Mouse (Mus musculus) heart, postnatal 25 days (tissue): ENCODE measurements around the gene Fabp7. TPM values are rescaled to one million over a fixed set of nuclear protein-coding genes. Genes with fewer than 3 reads are reported as not detected.

Source experiments
- DNase-seq: peaks from one replicate; pipeline ENCODE4 v3.0.0; 2022; ENCODE audit warnings: low spot score
- intact Hi-C: fragments of 180-260 bp; cut with DNase I; formaldehyde crosslinking; loops from one replicate; pipeline ENCODE4 v1.15.1; 2025
- total RNA-seq, 2 experiments: library from RNA; stranded (reverse); gene quantifications; 2 replicates each; pipeline ENCODE4 v1.2.3; 2021

Fabp7 gene
- total RNA-seq, 2 experiments from 2014 or later = 0.34 to 1.6 TPM

DNA sequence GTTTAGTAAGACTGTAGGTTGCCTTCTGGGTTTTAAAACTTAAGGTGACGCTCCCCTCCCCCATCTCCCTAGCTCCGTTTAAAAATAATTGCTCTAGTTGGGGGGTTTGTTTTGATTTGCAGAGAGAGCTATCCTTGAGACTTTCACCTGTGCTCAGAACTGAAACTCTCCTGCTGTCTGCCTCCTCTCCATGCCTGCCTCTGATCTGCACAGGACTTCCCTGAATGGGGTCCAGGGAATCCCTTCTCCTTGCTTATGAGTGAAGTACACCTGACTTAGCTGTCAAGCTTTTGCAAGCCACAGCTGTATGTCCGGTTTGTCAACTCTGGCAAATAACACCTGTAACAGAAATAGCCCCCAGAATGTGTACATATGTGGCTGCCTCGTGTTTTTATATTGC is 10.9 kb downstream of the Fabp7 start:
- DNase-seq = no peak
- intact Hi-C loops = loop anchor here (10.0 kb wide), 1 partner anchor 311 kb away; the partner anchor contains the start of gene Hsf2

- intact Hi-C loops = loop anchor here (2.0 to 10.0 kb wide), 2 partner anchors 53 to 311 kb away; partner anchors contain the start of gene Hsf2
- no peak for DNase-seq
Measured at GRCm38 (mm10) chr10:57796057-57796456, 11.4 kb downstream of the Fabp7 start.

- no peak for DNase-seq
- intact Hi-C loops = loop anchor here (10.0 kb wide), 1 partner anchor 315 kb away; the partner anchor contains the start of gene Hsf2
Measured at GRCm38 (mm10) chr10:57799486-57799885, 14.8 kb downstream of the Fabp7 start.

DNA sequence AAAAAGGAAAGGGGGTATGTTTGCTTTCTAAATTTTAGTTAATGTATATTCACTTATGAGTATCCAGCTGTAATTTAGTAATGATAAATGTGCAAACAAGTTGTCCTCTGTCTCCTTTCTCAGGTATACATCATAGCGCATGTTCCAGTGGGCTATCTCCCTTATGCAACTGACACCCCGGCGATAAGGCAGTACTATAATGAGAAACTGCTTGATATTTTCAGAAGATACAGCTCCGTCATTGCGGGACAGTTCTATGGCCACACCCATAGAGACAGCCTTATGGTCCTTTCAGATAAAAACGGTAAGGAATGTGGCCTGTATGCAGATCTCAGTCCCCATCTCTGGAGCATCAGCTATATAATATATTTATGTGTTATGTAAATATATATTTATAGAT is 23.1 kb downstream of the Fabp7 start:
- DNase-seq = no peak
- intact Hi-C loops = no loop called here

DNA sequence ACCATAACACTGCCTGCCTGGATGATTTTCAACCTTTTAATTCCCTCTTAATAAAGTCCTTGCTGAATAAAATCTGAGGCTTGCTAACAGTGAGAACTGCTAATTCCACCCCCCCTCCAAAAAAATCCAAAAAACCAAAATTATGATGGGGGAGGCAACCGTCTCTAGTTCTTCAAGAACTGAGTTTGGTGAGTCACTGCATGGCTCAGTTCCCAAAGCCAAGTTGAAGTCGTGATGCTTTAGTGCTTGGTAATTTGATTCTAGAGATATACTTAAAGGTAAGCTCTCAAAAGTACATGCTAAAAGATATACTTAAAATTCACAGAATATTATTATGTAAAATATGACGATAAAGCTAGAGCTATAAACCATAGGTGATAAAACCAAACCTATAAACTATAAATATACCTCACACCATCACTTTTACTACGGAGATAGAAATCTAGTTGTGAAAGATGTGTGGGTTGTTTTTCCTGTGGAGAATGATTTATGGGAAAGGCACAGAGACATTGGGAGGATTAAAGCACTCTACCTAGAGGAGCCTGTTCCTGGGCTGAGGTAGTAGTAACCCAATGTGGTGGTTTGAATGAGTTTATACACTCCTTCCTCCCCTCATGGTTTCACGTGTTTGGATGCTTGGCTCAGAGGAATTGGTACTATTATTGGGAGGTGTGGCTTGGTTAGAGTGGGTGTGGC is 27.6 kb downstream of the Fabp7 start:
- intact Hi-C loops = no loop called here
- DNase-seq = no peak

DNA sequence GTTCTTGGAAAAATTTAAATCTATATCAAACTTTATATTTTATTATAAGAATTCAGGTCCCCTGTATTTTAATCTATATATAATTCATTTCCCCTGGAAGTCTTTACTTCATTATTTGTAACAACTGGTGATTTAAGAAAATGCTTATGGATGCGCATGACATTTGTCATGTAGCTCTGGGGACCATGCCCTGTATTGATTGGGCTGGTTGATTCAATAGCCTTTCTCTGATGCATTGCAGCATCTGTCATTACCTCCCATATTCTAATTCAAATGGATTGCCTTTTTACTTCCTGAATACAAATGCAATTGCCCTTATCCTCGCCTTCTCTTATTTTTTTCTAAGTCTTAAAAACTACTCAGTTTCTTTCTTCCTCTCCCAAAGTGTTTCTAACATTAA is 29.6 kb downstream of the Fabp7 start:
- intact Hi-C loops = no loop called here
- no peak for DNase-seq

DNA sequence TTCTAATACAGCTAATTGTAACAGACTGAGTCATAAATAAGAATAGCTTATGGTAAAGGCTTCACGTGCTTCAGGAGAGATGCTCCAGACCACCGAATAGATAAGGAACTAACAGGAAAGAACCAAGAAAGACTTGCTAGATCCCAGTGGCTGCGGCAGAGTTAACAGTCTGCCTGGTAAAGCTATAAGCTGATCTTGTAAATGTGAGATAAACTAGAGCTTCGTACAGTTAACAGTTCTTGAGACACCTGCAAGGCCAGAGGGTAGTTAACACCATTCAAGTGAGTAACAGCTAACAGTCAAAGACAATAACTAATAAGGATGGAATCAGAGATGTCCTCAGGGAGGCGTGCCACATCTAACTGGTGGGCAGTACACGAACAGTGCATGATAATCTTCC is 31.2 kb downstream of the Fabp7 start:
- no peak for DNase-seq
- intact Hi-C loops = no loop called here

DNA sequence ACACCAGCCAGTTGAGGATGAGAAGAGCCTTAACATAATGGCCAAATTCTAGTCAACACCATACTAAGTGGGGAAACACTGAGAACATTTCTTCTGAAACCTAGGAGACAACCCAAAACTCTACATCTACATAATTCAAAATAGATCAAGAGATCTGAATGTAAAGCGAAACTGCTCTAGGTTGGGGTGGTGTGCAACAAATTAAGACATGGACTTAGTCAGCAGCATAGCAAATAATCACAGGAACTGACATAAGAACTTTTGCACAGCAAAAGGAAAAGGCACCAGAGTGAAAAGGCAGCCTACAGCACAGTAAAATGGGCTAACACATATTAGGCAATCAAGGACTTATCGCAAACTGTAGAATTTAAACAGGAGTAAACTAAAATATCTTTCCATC is 34.5 kb downstream of the Fabp7 start:
- intact Hi-C loops = no loop called here

DNA sequence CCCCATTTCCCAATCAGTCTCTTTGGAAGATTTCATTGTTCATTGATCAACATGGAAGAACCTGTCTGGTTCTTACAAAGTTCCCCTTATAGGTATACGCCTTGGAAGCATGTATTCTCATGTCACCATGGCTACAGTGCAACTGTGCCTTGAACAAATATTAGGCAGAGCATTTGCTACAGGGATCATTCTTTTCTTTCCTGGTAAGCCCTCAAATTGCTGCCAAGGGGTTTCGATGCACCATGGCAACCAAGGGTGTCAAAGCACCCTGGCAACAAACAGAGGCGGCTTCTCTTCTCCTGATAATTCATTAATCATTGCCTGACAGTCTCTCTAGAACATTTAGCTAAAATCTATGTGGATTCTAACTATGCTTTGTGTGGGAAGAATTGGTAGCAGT is 37.8 kb downstream of the Fabp7 start:
- intact Hi-C loops = no loop called here
- no peak for DNase-seq

More for the DNA sequence above, 34.5 kb downstream of the Fabp7 start:
- DNase-seq = no peak

DNA sequence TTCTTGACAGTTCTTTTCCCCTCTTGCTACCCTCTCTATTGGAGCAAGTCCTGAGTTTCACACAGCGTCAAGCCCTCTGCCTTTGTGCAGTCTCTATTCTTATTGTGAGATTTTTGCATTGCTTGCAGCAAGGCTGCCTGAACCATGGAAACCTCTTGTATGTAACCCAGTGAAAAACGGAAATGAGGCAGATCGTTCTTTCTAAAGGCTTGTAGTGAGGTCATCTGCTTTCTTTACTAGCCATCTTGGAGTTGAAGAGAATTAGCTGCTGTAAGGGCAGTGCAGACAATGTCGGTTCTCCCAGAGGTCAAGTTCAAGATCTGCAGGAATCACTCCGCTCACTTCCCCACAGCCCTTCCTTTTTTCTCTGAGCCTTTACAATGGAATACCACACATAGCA is 44.0 kb downstream of the Fabp7 start:
- no peak for DNase-seq
- intact Hi-C loops = no loop called here

- intact Hi-C loops = no loop called here
Measured at GRCm38 (mm10) chr10:57829621-57830020, 44.9 kb downstream of the Fabp7 start.

GRCm38 (mm10) chr10:57835094-57835493 is 50.4 kb downstream of the Fabp7 start:
- intact Hi-C loops = no loop called here
- DNase-seq = no peak

More at GRCm38 (mm10) chr10:57829621-57830020, 44.9 kb downstream of the Fabp7 start:
- DNase-seq = no peak

GRCm38 (mm10) chr10:57835982-57836381 is 51.3 kb downstream of the Fabp7 start:
- intact Hi-C loops = no loop called here
- no peak for DNase-seq

Other genes starting within 250 kb of the Fabp7 start
- under 1 TPM; 0.55 to 0.56 TPM for gene Pkib, start 152.9 kb upstream of the Fabp7 start, total RNA-seq
- gene Smpdl3a, start 9.5 kb downstream of the Fabp7 start, total RNA-seq = 10 to 100 TPM; 52.4 to 54.1 TPM